Mouse (Mus musculus) cerebral cortex, adult 2 months (tissue): Measurements from ENCODE around the gene Gm14406.

ENCODE experiments used
- WGBS: fragments of 180-500 bp; shearing (Covaris S2); methylation state at CpG from one replicate; pipeline ENCODE4 v1.1.7; 2018; 5-methylcytosine and 5-hydroxymethylcytosine counted together

Gene Gm14406

DNA sequence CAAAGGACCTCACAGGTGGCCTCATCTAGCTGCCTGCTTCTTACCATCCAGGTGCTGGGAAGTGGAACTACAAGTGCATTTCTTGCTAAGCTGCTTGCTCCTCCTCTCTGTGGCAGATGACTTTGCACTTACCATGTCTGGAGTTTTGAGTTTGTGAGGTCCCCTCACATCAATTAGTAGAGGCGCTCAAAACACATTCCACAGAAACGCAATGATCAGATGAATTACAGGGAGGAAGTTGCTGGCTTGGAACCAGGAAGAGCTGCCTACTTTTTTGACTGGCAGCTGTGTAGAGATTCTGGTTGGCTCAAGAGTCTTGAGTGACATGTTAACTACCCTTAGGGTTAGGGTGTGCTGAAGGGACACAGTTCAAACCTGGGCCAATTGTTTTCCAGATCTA lies at the start of gene Gm14406:
Gm14406 (minus strand) TSS at position 213 of the 400 bp plus-strand sequence.
- WGBS, result 96% methylated on average over 2 of the region's 2 CpGs

DNA sequence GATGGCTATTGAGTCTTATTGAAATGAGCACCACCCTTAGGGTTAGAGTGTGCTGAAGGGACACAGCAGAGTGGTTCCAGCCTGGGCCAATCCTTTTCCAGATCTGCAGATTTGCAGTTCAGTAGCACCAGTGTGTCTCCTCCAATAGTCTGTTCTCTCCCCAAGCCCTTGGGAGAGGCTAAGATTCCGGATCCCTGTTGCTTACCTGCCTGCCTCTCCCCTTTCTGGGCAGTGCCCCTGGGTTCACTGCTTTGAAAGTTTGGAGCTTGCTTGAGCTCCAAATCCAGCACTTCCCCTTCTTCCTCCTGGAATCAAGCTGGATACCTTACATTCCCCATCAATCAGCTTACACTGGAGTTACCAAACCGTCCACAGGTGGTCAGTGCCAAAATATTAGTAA lies 2.9 kb downstream of the Gm14406 start:
- 80% methylated on average over 1 of the region's 2 CpGs for WGBS

DNA sequence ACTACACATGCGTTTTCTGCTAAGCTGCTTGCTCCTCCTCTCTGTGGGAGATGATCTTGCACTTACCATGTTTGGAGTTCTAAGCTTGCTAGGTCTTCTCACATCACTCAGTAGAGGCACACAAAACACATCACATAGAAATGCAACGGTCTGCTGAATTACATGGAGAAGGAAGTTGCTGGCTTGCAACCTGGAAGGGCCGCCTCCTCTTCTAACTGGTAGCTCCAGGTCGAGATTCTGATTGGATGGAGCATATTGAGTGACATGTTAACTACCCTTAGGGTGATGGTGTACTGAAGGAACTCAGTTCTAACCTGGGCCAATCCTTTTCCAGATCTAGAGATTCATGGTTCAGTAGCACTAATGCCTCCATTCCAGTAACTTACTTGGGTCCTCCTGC lies 18.6 kb downstream of the Gm14406 start:
- WGBS, result 79% methylated on average over 4 of the region's 4 CpGs

DNA sequence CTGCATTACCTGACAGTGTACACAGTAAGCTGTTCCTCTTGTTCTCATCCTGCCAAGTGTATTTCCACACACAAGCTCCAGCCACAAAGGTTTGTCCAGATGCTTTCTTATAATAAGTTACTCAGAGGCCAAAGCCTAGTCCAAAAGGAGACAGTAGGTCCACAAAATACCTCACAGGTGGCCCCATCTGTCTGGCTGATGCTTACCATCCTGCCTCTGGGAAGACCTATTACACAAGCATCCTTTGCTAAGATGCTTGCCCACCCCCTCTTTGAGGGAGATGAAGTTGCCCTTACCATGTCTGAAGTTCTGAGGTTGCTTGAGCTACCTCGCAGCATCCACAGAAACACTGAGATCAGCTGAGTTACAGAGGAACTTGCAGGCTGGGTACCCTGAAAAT lies 22.7 kb downstream of the Gm14406 start:
- WGBS, result 60% methylated on average over 1 of the region's 1 CpGs

DNA sequence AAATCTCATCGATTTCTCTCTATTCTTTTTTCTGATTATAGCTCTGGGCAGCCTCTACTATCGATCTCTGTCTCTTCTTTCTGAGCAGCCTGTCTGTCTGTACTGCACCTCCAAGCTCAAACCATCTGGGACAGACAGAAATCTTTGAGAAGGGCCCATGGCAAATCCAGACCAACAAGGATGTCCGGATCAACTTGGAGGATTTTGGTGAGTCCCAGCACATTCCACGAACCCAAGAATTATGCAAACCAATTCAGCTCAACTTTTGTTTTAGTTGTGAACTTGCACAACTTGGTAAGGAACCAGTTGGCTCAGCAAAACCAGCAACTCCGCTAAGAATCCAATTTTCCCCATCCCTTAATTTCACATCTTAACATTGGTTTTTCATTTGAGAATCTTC lies 40.3 kb downstream of the Gm14406 start:
- WGBS, result 85% methylated on average over 5 of the region's 5 CpGs

DNA sequence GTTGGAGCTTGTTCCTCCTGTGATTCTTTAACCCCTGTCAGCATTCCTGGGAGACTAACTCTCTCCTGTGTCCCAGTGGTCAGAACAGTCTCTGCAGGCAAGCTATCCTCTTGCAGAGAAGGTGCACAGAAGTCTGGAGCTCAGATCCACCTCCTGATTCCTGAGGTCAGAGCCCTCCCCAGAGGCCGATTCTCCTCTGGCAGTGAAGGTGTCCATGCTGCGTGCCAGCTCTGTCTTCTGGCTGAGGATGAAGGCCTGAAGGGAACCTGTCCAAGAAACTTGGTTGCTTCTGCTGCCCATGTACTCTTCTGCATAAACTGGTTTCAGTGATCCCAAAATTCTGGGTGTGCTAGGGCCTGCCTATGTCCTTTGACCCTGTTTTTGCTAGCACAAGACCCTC lies 40.9 kb downstream of the Gm14406 start:
- WGBS, result 91% methylated on average over 2 of the region's 2 CpGs

DNA sequence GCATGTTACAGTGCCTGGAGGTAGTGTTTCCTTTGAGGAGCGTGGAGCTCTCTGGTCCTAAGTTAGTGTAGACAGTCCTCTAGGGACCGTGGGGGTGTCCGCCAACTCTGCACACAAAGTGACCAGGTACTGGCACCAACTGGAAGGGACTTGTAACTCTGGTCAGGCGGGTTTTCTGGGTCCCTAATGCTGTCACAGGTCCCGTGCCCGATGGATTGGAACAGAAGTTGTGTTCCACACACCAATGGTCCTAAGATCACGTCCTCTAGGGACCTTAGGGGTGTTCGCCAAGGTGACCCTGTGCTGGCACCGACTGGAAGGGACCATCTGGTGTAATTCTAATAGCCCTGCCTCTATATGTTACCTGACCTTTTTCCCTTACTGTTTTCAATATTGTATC lies 42.1 kb downstream of the Gm14406 start:
- WGBS, result 79% methylated on average over 9 of the region's 9 CpGs

DNA sequence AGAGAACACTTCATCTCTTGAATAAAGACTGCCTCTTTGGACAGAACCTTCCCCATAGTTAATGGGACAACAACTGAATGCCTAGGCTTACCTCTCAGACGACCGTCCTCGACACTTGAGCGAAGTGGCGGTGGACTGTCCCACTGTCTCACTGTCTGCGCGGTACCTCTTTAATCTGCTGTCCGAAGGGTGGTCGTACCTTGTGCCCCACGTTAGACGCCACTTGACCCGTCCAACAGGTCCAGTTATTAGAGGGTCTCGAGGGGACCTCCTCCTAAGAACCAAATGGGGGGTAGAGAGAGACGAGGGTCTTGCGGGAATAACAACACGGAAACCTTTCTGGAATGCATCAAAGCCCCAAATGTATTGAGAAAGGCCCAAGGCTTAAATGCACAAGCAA lies 53.8 kb downstream of the Gm14406 start:
- WGBS, result 92% methylated on average over 16 of the region's 16 CpGs

DNA sequence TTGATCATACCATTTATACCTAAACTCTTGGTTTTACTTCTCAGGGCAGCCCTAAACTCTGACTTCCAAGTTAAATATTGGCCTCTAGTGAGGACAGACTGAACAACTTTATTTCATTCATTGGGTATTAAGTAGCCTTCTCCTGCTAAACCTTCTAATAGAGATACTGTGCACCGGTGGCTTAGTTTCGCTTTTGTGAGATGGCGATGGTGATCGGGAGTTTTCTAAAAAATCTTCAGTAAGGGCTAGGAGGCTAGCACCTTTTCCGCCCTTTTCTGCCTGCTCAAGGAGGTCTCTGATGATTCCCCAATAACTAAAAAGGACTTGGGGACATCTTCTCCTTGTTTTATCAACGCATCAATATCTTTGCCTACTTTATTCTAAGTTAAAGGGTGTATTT lies 54.3 kb downstream of the Gm14406 start:
- WGBS, result 90% methylated on average over 6 of the region's 6 CpGs

DNA sequence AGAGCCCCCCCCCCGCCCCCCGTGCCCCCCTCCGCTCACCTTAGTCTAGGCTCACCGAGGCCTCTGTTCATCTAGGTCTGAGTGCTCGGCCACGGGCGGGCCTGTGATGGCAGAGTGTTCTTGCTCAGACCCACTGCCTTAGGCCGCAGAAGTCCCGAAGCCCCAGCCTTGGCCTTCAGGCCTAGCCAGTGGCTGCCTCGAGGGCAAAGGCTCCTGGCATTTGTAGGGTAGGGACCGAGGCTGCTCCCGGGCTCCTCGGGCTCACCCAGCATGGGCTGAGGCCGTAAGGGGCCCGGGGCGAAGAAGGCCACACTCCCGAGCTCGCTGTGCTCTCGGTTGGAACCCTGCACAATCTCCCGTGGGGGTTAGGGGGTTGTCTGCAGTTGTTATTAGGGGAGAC lies 54.9 kb downstream of the Gm14406 start:
- 92% methylated on average over 20 of the region's 20 CpGs for WGBS

DNA sequence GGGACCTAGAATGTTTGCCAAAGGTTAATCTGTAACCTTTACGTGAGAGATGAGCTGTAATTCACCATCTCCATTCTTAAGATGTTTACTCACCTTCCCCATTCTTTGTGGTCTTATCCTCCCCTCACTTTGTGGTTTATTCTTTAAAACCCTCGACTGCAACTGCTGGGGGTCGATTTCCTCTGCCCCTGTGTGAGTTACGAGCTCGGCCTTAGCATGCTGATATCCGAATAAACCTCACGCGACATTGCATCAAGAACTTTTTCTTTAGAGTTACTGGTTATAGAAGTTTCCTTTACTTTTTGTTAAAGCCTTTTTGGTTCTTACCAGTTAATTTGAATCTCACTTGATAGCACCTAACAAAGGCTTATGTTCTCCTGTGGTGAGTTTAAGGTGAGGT lies 58.0 kb downstream of the Gm14406 start:
- WGBS, result 79% methylated on average over 8 of the region's 8 CpGs
